Mouse (Mus musculus) stomach, embryonic 16.5 days (tissue): ENCODE results near the gene Lsm3. TPM values are rescaled to one million over a fixed set of nuclear protein-coding genes. Genes with fewer than 3 reads are reported as not detected.

ENCODE experiments used
- ATAC-seq: fragments of 200-750 bp; cut with Nextera tagmentation; 2 replicates; pipeline ENCODE4 v1.8.0; 2017; ENCODE audit warnings: moderate number of reproducible peaks, moderate TSS enrichment; ENCODE audit not compliant: insufficient read depth, low FRiP score
- H3K27ac ChIP-seq: fragments of 300-500 bp; sonication (generic); 2 replicates; pipeline ENCODE4 v1.5.1; 2014; ENCODE audit warnings: low read length
- H3K27me3 ChIP-seq: fragments of 300-500 bp; sonication (generic); 2 replicates; pipeline ENCODE4 v1.6.1; 2014; ENCODE audit warnings: low read length, control low read depth, mixed read lengths; ENCODE audit not compliant: control insufficient read depth, insufficient read depth
- H3K36me3 ChIP-seq: fragments of 300-500 bp; sonication (generic); 2 replicates; pipeline ENCODE4 v1.6.1; 2014; ENCODE audit warnings: low read length; ENCODE audit not compliant: control insufficient read depth, insufficient read depth
- H3K4me1 ChIP-seq: fragments of 300-500 bp; sonication (generic); 2 replicates; pipeline ENCODE4 v1.6.1; 2014; ENCODE audit warnings: low read length, control low read depth, mixed read lengths; ENCODE audit not compliant: control insufficient read depth, insufficient read depth
- H3K4me2 ChIP-seq: fragments of 300-500 bp; sonication (generic); 2 replicates; pipeline ENCODE4 v1.6.1; 2014; ENCODE audit warnings: low read depth, low read length, mixed read lengths
- H3K4me3 ChIP-seq: fragments of 300-500 bp; sonication (generic); replicated peaks from 2 replicates; pipeline ENCODE4 v1.5.1; 2014; ENCODE audit warnings: mild to moderate bottlenecking, low read length
- H3K9ac ChIP-seq: fragments of 300-500 bp; sonication (generic); 2 replicates; pipeline ENCODE4 v1.6.1; 2014; ENCODE audit warnings: low read length
- H3K9me3 ChIP-seq: fragments of 300-500 bp; sonication (generic); replicated peaks from 2 replicates; pipeline ENCODE4 v1.6.1; 2016; ENCODE audit warnings: low read length, control low read depth; ENCODE audit not compliant: control insufficient read depth
- WGBS: fragments of 180-500 bp; shearing (Covaris S2); extraction: QIAGEN DNeasy Blood & Tissue Kit; methylation state at CpG from one replicate; pipeline ENCODE4 v1.1.7; 2014; 5-methylcytosine and 5-hydroxymethylcytosine counted together
- polyA plus RNA-seq: library from polyadenylated mRNA; unstranded; fragments of >200 nt; fragmentation: Nextera tagmentation; extraction: Ambion mirVana; gene quantifications from 2 replicates; pipeline ENCODE4 v1.2.1, GENCODE M21; 2015

The Lsm3 gene
- polyA plus RNA-seq, 1 experiment from 2014 or later, result 191 TPM

GRCm38 (mm10) chr6:91559371-91559770 is 43.6 kb downstream of the Lsm3 start:
- H3K9ac ChIP-seq, result no peak overlapping the region
- no peak for ATAC-seq
- H3K4me1 ChIP-seq, result no peaks in the 10 kb centered on the region
- H3K4me2 ChIP-seq, result no peak overlapping the region
- no peaks in the 10 kb centered on the region for H3K36me3 ChIP-seq
- H3K4me3 ChIP-seq, result no peak overlapping the region
- no peaks in the 10 kb centered on the region for H3K27me3 ChIP-seq
- 70% methylated on average over 4 of the region's 4 CpGs for WGBS
- H3K9me3 ChIP-seq, result no peaks in the 10 kb centered on the region
- H3K27ac ChIP-seq, result no peak overlapping the region

DNA sequence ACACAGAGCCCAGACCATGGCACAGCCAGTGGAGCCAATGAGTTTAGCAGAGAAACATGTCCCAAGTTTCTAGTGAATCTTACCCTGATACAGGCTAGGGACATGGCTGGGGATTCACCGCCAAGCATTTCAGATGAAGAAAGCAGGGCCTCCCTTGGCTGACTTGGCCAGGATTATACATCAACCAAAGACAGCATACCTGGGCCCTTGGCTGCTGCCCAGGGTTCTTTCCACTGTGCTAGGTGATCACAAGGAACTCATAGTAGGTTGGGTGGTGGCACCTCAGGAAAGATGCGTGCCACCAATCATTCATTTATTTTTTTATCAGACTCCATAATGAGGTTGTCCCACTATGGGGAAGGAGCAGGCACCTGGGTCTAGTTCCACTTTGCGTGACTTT is 44.5 kb downstream of the Lsm3 start:
- H3K4me3 ChIP-seq, result no peak overlapping the region
- no peak overlapping the region for H3K4me2 ChIP-seq
- no peak for ATAC-seq
- H3K4me1 ChIP-seq, result no peaks in the 10 kb centered on the region
- 91% methylated on average over 3 of the region's 3 CpGs for WGBS
- no peak overlapping the region for H3K27ac ChIP-seq
- H3K9me3 ChIP-seq, result no peaks in the 10 kb centered on the region
- H3K36me3 ChIP-seq, result no peaks in the 10 kb centered on the region
- H3K27me3 ChIP-seq, result no peaks in the 10 kb centered on the region
- no peak overlapping the region for H3K9ac ChIP-seq

GRCm38 (mm10) chr6:91563031-91563430 is 47.3 kb downstream of the Lsm3 start:
- Histone ChIP-seq H3K27me3 (no peaks in the 10 kb centered on the region), H3K4me1 (no peaks in the 10 kb centered on the region), H3K27ac (no peak overlapping the region), H3K4me2 (no peak overlapping the region), H3K36me3 (no peaks in the 10 kb centered on the region), H3K9me3 (no peaks in the 10 kb centered on the region), H3K9ac (no peak overlapping the region), H3K4me3 (no peak overlapping the region)
- WGBS, result 81% methylated on average over 3 of the region's 3 CpGs
- ATAC-seq, result no peak

DNA sequence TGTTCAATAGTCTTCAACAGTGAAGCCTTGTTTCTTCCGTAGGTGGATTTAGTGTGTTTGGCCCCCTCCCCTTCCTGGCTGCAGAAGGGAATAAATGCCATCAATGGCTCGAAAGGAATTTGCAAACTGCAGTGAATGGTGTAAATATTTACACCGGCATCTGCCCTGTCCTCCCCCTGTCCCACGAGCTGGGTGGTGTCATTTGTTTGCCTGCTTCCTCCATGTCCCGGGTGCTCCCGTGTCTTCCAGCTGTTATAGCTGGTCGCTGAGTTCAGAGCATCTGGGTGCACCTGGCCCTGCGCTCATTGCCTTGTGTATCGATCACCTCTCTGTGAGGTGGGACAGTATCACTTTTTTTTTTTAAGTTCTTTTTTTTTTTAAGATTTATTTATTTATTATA is 50.7 kb downstream of the Lsm3 start:
- Histone ChIP-seq H3K27ac (no peak overlapping the region), H3K9me3 (no peaks in the 10 kb centered on the region), H3K36me3 (no peaks in the 10 kb centered on the region), H3K4me2 (no peak overlapping the region), H3K9ac (no peak overlapping the region), H3K4me1 (no peaks in the 10 kb centered on the region), H3K4me3 (no peak overlapping the region), H3K27me3 (no peaks in the 10 kb centered on the region)
- ATAC-seq, result no peak
- 17% methylated on average over 9 of the region's 9 CpGs for WGBS

Other genes starting within 250 kb of the Lsm3 start
- 0.04 and 0.36 TPM in 2 replicates for gene Wnt7a, start 104.6 kb upstream of the Lsm3 start, polyA plus RNA-seq
- 23.3 and 25.3 TPM in 2 replicates for gene Chchd4, start 42.4 kb upstream of the Lsm3 start, polyA plus RNA-seq
- gene Tmem43, start 42.2 kb upstream of the Lsm3 start, polyA plus RNA-seq, result 56.8 and 64.3 TPM in 2 replicates
- gene Xpc, start within 50 bp of the Lsm3 start, polyA plus RNA-seq, result 12.7 and 14.9 TPM in 2 replicates
- 54.4 and 59.5 TPM in 2 replicates for gene Slc6a6, start 168.1 kb downstream of the Lsm3 start, polyA plus RNA-seq